Mouse (Mus musculus): ENCODE data around the gene Zpr1. TPM values are rescaled to one million over a fixed set of nuclear protein-coding genes. Genes with fewer than 3 reads are reported as not detected.

Gene Zpr1
- polyA plus RNA-seq (2012; rRNA removed), result 6.0 and 13.7 TPM in 2 replicates

DNA sequence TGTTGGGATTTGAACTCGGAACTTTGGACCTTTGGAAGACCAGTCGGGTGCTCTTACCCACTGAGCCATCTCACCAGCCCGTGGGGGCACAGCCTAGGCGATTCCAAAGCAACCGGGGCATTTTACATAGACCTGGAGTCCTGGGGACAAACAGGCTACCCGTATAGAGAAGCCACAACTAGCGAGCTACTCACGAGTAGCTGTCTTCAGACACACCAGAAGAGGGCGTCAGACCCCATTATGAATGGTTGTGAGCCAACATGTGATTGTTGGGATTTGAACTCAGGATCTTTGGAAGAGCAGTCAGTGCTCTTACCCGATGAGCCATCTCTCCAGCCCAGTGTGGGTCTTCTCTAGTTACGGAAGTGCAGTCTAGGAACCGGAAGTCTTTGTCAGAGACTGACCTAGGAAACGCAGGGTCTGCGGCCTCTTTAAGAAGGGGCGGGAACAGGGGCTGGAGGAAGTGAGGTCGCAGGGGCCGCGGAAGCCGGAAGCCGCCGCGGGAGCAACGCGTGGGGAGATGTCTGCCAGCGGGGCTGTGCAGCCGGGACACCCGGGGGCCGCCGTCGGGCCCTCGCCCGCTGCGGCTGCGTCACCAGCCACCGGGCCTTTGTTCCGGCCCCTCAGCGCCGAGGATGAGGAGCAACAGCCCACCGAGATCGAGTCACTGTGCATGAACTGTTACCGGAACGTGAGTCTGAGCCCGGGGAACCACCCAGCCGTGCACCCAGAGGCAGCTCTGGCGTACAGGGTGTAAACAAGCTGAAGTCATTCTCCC lies at the start of gene Zpr1:
Zpr1 (plus strand) TSS at position 388 of the 778 bp plus-strand sequence.

DNA sequence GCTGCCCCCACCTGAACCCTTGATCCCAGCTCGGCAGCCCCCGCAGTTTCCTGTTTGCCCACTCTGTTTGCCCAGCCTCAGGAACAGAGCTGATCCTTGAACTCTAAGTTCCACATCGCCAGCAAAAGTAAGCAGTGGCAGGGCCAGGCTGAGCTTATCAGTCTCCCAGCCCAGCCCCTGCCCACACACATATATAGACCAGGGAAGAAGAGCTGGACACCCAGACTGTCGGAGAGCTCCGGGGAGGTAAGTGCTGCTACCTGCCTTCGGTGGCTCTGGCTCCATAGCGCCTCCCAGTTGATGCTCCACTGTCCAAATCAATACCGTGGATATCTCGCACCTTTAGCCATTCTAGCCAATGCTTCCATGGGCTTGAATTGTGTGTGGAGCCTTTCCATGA lies 44.4 kb upstream of the Zpr1 start, which contains the start of gene Apoa1:
Apoa1 (plus strand) TSS at position 90 of the 400 bp plus-strand sequence.

DNA sequence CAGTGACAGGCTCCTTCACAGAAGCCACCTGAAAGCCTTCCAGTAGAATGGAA lies 37.4 kb upstream of the Zpr1 start, which contains the start of gene Apoc3:
Apoc3 (minus strand) TSS at position 41 of the 53 bp plus-strand sequence.

DNA sequence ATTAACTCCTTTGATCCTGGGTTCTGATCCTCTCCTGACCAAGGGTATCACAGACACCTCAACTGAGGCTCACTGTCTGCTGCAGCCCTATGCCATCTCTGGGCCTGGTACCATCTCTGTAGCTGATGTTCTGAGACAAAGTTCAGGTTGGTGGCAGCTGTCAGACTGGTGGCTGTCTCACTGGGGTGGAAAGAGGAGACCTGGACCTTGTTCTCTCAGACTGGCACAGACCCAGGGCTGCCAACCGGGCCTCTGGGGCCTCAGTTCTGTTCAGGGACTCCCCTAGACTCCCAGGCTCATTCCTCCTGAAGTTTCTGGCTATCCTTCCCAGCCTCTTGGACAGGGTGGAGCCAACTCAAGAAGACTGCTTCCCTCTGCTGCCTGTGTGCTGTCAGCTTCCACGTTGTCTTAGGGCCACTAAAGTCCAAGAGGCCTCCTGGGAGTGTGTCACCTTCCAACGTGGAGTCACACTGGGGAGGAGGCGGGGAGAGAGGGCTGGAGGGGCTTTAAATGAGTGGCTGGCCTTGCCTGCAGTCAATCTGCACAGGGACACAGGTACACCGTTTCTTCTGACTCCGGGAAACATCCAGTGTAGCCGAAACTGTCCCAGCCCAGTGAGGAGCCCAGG lies 32.2 kb upstream of the Zpr1 start, which contains the start of gene Apoa4:
Apoa4 (plus strand) TSS at position 171 of the 628 bp plus-strand sequence.

DNA sequence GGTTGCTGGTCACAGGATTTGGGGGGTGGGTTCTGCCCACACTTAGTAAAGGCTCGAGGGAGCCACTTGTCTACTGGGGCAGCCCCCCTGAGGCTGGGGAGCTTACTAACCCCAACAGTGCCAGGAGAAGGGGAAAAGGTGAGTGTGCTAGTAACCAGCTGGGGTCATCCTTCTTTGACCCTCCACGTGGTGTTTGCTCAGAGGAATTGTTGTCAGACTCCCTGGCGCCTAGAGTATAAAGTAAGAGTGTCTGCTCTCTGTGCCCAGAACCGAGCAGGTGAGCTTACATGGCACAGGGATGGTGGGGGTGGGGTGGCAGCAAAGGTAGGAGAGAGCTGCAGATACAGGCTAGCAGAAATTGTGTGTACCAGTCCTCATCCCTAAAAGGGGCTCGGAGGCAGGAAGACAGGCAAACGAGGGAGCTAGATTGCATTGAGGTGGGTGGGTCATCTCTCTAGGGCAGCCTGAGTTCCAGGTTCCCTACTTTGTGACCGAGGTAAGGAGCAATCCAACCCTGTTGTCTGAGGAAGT lies 4.5 kb upstream of the Zpr1 start, which contains the start of gene Apoa5:
Apoa5 (plus strand) TSS at position 291 of the 531 bp plus-strand sequence.

DNA sequence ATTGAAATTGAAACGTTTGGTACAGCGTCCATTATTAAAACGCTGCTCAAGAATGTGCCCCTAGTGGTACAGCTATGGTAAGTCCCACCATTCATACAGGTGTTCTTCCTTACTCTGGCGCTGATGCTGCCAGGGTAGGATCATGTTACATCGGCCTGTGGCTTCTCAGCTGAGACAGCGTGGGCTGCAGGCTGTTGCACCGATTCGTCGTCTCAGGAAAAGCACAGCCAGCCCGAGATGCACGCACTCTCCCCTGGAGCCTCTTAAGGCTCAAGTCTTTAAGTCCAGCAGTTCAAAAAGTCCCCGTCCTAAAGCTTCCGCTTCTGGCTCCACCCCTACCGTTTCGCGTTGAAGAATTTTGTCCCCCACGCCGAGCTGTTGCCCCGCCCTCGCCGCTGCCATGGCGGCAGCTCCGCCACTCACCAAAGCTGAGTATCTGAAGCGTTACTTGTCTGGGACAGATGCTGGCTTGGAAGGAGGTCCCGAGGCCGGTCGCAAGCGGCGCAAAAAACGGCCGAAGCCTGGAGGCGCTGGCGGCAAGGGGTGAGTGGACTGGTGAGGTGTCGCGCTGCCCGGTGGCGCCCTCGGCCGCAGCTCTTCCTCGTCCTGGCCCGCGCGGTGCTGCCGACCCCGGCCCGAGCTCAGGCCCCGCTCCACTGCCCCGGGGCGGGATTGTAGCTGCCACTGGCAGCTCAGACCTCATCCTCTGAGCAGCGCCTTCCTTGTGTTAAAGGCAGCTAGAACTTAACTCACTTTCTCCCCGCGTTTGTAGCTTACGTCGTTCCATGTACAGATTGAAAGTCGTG lies 10.0 kb downstream of the Zpr1 start, which contains the start of gene Bud13:
Bud13 (plus strand) TSS at position 378 of the 806 bp plus-strand sequence.

DNA sequence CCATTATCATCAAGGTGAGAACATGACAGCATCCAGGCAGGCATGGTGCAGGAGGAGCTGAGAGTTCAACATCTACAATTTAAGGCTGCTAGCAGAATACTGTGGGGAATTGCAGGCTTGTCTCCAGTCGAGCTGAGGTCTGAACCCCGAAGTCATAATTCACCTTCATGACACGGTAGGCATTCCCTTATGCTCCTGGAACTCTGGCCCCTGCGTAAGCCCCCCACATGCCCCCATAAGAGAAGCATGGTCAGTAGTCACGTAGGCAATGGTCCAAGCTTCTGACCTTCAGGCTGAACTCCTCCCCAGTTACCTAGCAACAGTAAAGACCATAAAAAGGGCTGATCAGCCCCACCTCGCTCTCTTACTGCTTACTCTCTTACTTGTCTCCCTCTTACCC lies 47.0 kb downstream of the Zpr1 start, which contains the start of gene 4931429L15Rik:
4931429L15Rik (minus strand) TSS at position 101 of the 400 bp plus-strand sequence.

Other genes starting within 250 kb of the Zpr1 start
- 510 and 738 TPM in 2 replicates for gene Apoa1, start 44.5 kb upstream of the Zpr1 start, polyA plus RNA-seq (2012; rRNA removed)
- 0.92 and 2.2 TPM in 2 replicates for gene Apoc3, start 37.4 kb upstream of the Zpr1 start, polyA plus RNA-seq (2012; rRNA removed)
- gene Apoa4, start 32.4 kb upstream of the Zpr1 start, polyA plus RNA-seq (2012; rRNA removed), result 14.9 and 26.8 TPM in 2 replicates
- gene Apoa5, start 4.4 kb upstream of the Zpr1 start, polyA plus RNA-seq (2012; rRNA removed), result 0.14 and 0.74 TPM in 2 replicates
- 3.0 and 3.6 TPM in 2 replicates for gene Bud13, start 9.9 kb downstream of the Zpr1 start, polyA plus RNA-seq (2012; rRNA removed)
- not detected in 2 replicates for gene 4931429L15Rik, start 46.9 kb downstream of the Zpr1 start, polyA plus RNA-seq (2012; rRNA removed)